Mouse (Mus musculus) neural tube, embryonic 13.5 days (tissue): ENCODE data around the gene Hfe. TPM values are rescaled to one million over a fixed set of nuclear protein-coding genes. Genes with fewer than 3 reads are reported as not detected.

Source experiments
- ATAC-seq: fragments of 200-750 bp; cut with Nextera tagmentation; 2 replicates; pipeline ENCODE4 v1.8.0; 2017; ENCODE audit warnings: low read depth, mild to moderate bottlenecking, moderate TSS enrichment, moderate library complexity
- H3K27ac ChIP-seq: fragments of 300-500 bp; sonication (generic); replicated peaks from 2 replicates; pipeline ENCODE4 v1.5.1; 2015; ENCODE audit warnings: moderate library complexity, mild to moderate bottlenecking, inconsistent platforms
- H3K27me3 ChIP-seq: fragments of 300-500 bp; sonication (generic); 2 replicates; pipeline ENCODE4 v1.6.1; 2015; ENCODE audit warnings: mild to moderate bottlenecking, inconsistent platforms
- H3K36me3 ChIP-seq: fragments of 300-500 bp; sonication (generic); 2 replicates; pipeline ENCODE4 v1.6.1; 2015; ENCODE audit warnings: mild to moderate bottlenecking, inconsistent platforms
- H3K4me1 ChIP-seq: fragments of 300-500 bp; sonication (generic); replicated peaks from 2 replicates; pipeline ENCODE4 v1.6.1; 2015; ENCODE audit warnings: inconsistent platforms
- H3K4me2 ChIP-seq: fragments of 300-500 bp; sonication (generic); 2 replicates; pipeline ENCODE4 v1.6.1; 2015; ENCODE audit warnings: inconsistent platforms, mild to moderate bottlenecking, moderate library complexity
- H3K4me3 ChIP-seq: fragments of 300-500 bp; sonication (generic); 2 replicates; pipeline ENCODE4 v1.5.1; 2015; ENCODE audit warnings: mild to moderate bottlenecking, inconsistent platforms
- H3K9ac ChIP-seq: fragments of 300-500 bp; sonication (generic); 2 replicates; pipeline ENCODE4 v1.6.1; 2015; ENCODE audit warnings: moderate library complexity, mild to moderate bottlenecking, inconsistent platforms
- H3K9me3 ChIP-seq: fragments of 300-500 bp; sonication (generic); 2 replicates; pipeline ENCODE4 v1.6.1; 2016; ENCODE audit warnings: inconsistent platforms
- WGBS: fragments of 180-500 bp; shearing (Covaris S2); methylation state at CpG from one replicate; pipeline ENCODE4 v1.1.7; 2015; 5-methylcytosine and 5-hydroxymethylcytosine counted together
- polyA plus RNA-seq: library from polyadenylated mRNA; unstranded; fragments of >200 nt; fragmentation: Nextera tagmentation; extraction: Ambion mirVana; gene quantifications from 2 replicates; pipeline ENCODE4 v1.2.1, GENCODE M21; 2015

Hfe gene
- polyA plus RNA-seq, 1 experiment from 2014 or later, result 4.0 TPM

DNA sequence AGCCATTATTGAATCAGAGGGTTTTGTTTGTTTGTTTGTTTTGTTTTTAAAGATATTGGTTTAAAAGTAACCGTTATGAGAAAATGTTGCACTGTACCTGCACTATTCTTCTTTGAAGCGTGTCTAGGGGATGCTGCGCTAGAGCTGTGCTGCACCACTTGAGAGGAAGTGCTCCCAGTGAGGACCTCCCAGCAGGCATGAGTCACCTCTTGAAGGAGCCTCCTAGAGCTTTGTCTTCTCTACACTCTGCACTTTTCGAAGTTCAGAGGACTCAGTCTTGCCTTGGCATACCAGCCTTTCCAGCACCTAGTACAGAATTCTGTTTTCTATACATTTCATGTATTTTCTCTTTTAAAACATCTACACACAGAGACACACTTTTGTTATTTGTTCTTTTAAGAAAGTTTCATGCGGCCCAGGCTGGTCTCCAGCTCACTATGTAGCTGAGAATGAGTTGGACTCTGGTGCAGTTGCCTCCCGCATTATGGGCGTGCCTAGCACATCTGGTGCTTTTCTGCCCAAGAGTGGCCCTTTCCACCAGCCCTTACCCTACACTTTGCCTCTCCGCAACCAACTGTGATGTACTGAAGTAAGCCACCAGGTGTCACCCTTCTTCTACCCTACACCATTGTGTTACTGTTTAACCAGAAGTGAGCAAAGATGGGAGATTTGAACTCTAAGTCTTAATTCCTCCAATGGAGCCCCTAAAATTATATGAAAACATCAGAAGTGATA is 9.7 kb downstream of the Hfe start:
- no peak overlapping the region for H3K27ac ChIP-seq
- H3K9ac ChIP-seq, result no peak overlapping the region
- 36% methylated on average over 8 of the region's 8 CpGs for WGBS
- no peak overlapping the region for H3K4me2 ChIP-seq
- peaks cover 14% of the 10 kb centered on the region for H3K4me1 ChIP-seq
- ATAC-seq, result peak; percentile 49; the same call in 1 of the 2 replicates
- H3K9me3 ChIP-seq, result no peaks in the 10 kb centered on the region
- H3K4me3 ChIP-seq, result no peak overlapping the region
- H3K36me3 ChIP-seq, result no peaks in the 10 kb centered on the region
- no peaks in the 10 kb centered on the region; the same call in 1 of the 2 replicates for H3K27me3 ChIP-seq

GRCm38 (mm10) chr13:23699767-23700166 is 10.9 kb downstream of the Hfe start:
- 68% methylated on average over 3 of the region's 3 CpGs for WGBS
- Histone ChIP-seq H3K27me3 (no peaks in the 10 kb centered on the region; the same call in 1 of the 2 replicates), H3K9me3 (no peaks in the 10 kb centered on the region), H3K36me3 (no peaks in the 10 kb centered on the region), H3K27ac (no peak overlapping the region), H3K4me1 (peaks cover 14% of the 10 kb centered on the region), H3K4me2 (no peak overlapping the region), H3K9ac (no peak overlapping the region), H3K4me3 (no peak overlapping the region)
- no peak for ATAC-seq

DNA sequence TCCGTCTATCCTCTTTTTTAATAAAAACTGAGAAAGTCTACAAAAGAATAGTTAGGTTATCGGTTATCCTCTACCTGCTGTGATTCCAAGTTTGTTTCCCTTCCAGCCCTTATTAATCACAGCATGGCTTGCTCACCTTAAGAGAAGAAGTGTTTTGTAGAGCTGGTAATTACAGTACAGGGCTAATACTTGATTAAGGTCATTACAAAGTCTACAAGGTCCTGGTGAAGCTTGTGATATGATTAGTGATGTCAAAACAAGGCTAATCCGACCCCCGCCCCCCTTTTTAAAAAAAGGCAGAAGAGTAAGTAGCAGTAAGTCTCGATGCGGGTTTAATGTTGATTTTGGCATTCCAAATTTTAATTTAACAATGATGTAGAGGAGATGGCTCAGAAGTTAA is 11.7 kb downstream of the Hfe start:
- Histone ChIP-seq H3K27me3 (no peaks in the 10 kb centered on the region; the same call in 1 of the 2 replicates), H3K9ac (peak overlapping the region; percentile 48; the same call in 1 of the 2 replicates), H3K27ac (peak overlapping the region; percentile 70), H3K36me3 (no peaks in the 10 kb centered on the region), H3K9me3 (no peaks in the 10 kb centered on the region), H3K4me3 (no peak overlapping the region), H3K4me1 (peaks cover 14% of the 10 kb centered on the region), H3K4me2 (peak overlapping the region; percentile 73)
- 73% methylated on average over 6 of the region's 6 CpGs for WGBS
- ATAC-seq, result no peak

- no peaks in the 10 kb centered on the region for H3K36me3 ChIP-seq
- H3K27ac ChIP-seq, result peak within 1 kb of the TSS; percentile 92
- H3K4me1 ChIP-seq, result peaks cover 14% of the 10 kb centered on the region
- ATAC-seq, result peak; percentile 97
- peak within 1 kb of the TSS; percentile 45 for H3K4me3 ChIP-seq
- H3K9ac ChIP-seq, result peak within 1 kb of the TSS; percentile 71
- under 1% methylated on average over 22 of the region's 22 CpGs for WGBS
- no peaks in the 10 kb centered on the region for H3K9me3 ChIP-seq
- peak within 1 kb of the TSS; percentile 73 for H3K4me2 ChIP-seq
- H3K27me3 ChIP-seq, result no peaks in the 10 kb centered on the region; the same call in 1 of the 2 replicates
Measured at GRCm38 (mm10) chr13:23698300-23698693, 12.4 kb downstream of the Hfe start, which contains the start of gene Hist1h4c. Gene Hist1h4c, minus strand, starts transcription at chr13:23698454.

- peak overlapping the region; percentile 92 for H3K27ac ChIP-seq
- peak; percentile 82 for ATAC-seq
- under 1% methylated on average over 27 of the region's 32 CpGs for WGBS
- H3K4me2 ChIP-seq, result peak overlapping the region; percentile 73
- H3K9ac ChIP-seq, result peak overlapping the region; percentile 71
- H3K27me3 ChIP-seq, result no peaks in the 10 kb centered on the region
- H3K9me3 ChIP-seq, result no peaks in the 10 kb centered on the region
- H3K4me1 ChIP-seq, result peaks cover 14% of the 10 kb centered on the region
- H3K4me3 ChIP-seq, result peak overlapping the region; percentile 45
- no peaks in the 10 kb centered on the region for H3K36me3 ChIP-seq
Measured at GRCm38 (mm10) chr13:23697491-23698299, 13.0 kb downstream of the Hfe start.

GRCm38 (mm10) chr13:23696061-23696474 is 14.6 kb downstream of the Hfe start:
- no peaks in the 10 kb centered on the region for H3K36me3 ChIP-seq
- no peak overlapping the region for H3K9ac ChIP-seq
- H3K4me3 ChIP-seq, result no peak overlapping the region
- WGBS, result 67% methylated on average over 15 of the region's 15 CpGs
- H3K4me2 ChIP-seq, result peak overlapping the region; percentile 12; the same call in 1 of the 2 replicates
- no peak overlapping the region for H3K27ac ChIP-seq
- no peak for ATAC-seq
- H3K27me3 ChIP-seq, result no peaks in the 10 kb centered on the region
- H3K9me3 ChIP-seq, result no peaks in the 10 kb centered on the region
- H3K4me1 ChIP-seq, result peaks cover 14% of the 10 kb centered on the region

- H3K9ac ChIP-seq, result no peak within 1 kb of the TSS
- H3K4me2 ChIP-seq, result peak within 1 kb of the TSS; percentile 12; the same call in 1 of the 2 replicates
- no peaks in the 10 kb centered on the region for H3K36me3 ChIP-seq
- no peak for ATAC-seq
- peaks cover 14% of the 10 kb centered on the region for H3K4me1 ChIP-seq
- WGBS, result 54% methylated on average over 9 of the region's 13 CpGs
- H3K27me3 ChIP-seq, result no peaks in the 10 kb centered on the region
- H3K4me3 ChIP-seq, result no peak within 1 kb of the TSS
- no peaks in the 10 kb centered on the region for H3K9me3 ChIP-seq
- H3K27ac ChIP-seq, result no peak within 1 kb of the TSS
Measured at GRCm38 (mm10) chr13:23695514-23695913, 15.1 kb downstream of the Hfe start, which contains the start of gene Hist1h1t. Gene Hist1h1t, plus strand, starts transcription at chr13:23695814.

DNA sequence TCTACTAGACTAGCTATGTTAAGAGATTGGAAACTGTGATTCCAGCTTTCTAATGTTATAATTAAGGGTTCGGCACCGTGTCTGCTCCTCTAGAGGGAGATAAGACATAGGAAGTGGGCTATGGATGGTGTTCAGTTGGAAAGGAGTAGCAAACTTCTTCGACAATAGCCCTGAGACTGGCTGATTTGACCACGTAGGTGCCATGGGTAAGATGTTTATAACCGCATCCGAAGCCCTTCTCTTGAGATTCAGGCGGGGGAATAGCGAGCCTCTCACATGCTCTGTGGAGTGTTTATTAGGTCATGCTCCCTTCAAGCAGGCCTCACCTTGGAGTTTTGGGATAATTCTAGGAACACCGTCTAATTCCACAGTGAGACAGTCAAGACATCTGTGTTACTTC is 15.7 kb downstream of the Hfe start:
- H3K4me2 ChIP-seq, result no peak overlapping the region
- no peaks in the 10 kb centered on the region for H3K36me3 ChIP-seq
- H3K27ac ChIP-seq, result no peak overlapping the region
- no peaks in the 10 kb centered on the region for H3K27me3 ChIP-seq
- no peaks in the 10 kb centered on the region for H3K9me3 ChIP-seq
- H3K4me3 ChIP-seq, result no peak overlapping the region
- H3K4me1 ChIP-seq, result peaks cover 14% of the 10 kb centered on the region
- no peak for ATAC-seq
- no peak overlapping the region for H3K9ac ChIP-seq
- WGBS, result 93% methylated on average over 9 of the region's 9 CpGs

- Histone ChIP-seq H3K4me3 (no peak overlapping the region), H3K9ac (no peak overlapping the region), H3K27ac (no peak overlapping the region), H3K4me2 (no peak overlapping the region), H3K36me3 (no peaks in the 10 kb centered on the region), H3K27me3 (no peaks in the 10 kb centered on the region), H3K4me1 (peaks cover 11% of the 10 kb centered on the region), H3K9me3 (no peaks in the 10 kb centered on the region)
- 86% methylated on average over 6 of the region's 6 CpGs for WGBS
- no peak for ATAC-seq
Measured at GRCm38 (mm10) chr13:23693856-23694440, 16.7 kb downstream of the Hfe start.

- H3K27ac ChIP-seq, result no peak overlapping the region
- H3K9me3 ChIP-seq, result no peaks in the 10 kb centered on the region
- no peak for ATAC-seq
- WGBS, result 83% methylated on average over 2 of the region's 2 CpGs
- no peak overlapping the region for H3K4me2 ChIP-seq
- no peaks in the 10 kb centered on the region for H3K27me3 ChIP-seq
- H3K4me3 ChIP-seq, result no peak overlapping the region
- no peaks in the 10 kb centered on the region for H3K36me3 ChIP-seq
- H3K9ac ChIP-seq, result no peak overlapping the region
- H3K4me1 ChIP-seq, result peaks cover 16% of the 10 kb centered on the region
Measured at GRCm38 (mm10) chr13:23689459-23689858, 21.2 kb downstream of the Hfe start.

DNA sequence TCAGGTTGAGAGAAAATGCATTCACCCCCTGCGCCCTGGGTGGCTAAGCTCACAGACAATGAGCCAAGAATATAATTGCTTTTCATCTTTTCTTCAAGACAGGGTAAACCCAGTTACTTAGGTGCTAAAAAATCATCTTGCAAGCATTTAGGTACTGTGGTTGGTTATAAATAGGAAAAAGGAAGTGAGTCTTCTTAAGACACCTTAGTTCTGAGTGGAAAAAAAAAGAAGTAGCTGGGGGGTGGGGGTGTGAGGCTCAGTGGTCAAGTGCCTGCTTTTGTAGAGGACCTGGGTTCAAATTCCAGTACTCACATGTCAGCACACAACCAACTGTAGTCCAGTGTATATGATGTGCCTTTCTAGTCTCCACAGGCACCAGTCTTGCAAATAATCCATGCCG is 21.7 kb downstream of the Hfe start:
- no peak overlapping the region for H3K9ac ChIP-seq
- H3K27me3 ChIP-seq, result no peaks in the 10 kb centered on the region
- no peaks in the 10 kb centered on the region for H3K36me3 ChIP-seq
- H3K27ac ChIP-seq, result no peak overlapping the region
- no peak overlapping the region for H3K4me2 ChIP-seq
- 96% methylated on average over 2 of the region's 2 CpGs for WGBS
- peaks cover 16% of the 10 kb centered on the region for H3K4me1 ChIP-seq
- no peak for ATAC-seq
- no peak overlapping the region for H3K4me3 ChIP-seq
- no peaks in the 10 kb centered on the region for H3K9me3 ChIP-seq

DNA sequence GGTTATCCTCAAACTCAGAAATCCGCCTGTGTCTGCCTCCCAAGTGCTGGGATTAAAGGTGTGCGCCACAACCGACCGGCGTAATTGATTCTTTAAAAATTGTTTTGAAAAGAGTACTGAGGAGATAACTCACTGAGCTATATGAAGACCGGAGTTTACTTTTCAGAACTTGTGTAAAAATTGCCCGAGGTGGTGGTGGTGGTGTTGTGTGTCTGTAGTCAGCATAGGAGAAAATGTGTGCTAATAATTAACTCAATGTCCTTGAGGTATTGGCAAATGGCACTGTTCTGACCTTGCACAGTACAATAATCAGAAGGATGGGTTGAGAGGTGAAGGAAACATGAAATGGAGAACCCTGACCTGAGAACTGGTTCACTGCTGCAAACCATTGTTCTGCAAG is 22.7 kb downstream of the Hfe start:
- H3K4me1 ChIP-seq, result peaks cover 21% of the 10 kb centered on the region
- H3K9ac ChIP-seq, result no peak overlapping the region
- no peak for ATAC-seq
- H3K9me3 ChIP-seq, result no peaks in the 10 kb centered on the region
- H3K27ac ChIP-seq, result no peak overlapping the region
- H3K4me2 ChIP-seq, result no peak overlapping the region
- H3K36me3 ChIP-seq, result no peaks in the 10 kb centered on the region
- H3K4me3 ChIP-seq, result no peak overlapping the region
- WGBS, result 94% methylated on average over 7 of the region's 7 CpGs
- H3K27me3 ChIP-seq, result no peaks in the 10 kb centered on the region
